Mouse (Mus musculus): ENCODE data around the gene Nr2c2ap.

DNA sequence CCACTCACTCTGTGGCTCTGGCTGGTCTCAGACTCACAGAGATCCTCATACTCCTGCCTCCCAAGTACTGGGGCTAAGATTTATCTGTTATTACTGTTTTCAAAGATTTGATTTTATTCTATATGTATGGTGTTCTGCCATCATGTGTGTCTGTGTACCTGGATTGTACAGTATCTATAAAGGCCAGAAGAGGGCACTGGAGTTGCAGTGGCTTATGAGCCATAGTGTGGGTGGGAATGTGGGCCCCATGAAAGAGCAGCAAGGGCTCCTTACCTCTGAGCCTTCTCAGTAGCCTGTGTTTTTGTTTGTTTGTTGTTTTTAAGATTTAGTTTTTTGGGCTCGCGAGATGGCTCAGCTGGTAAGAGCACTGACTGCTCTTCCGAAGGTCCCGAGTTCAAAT, 47.9 kb downstream of the Nr2c2ap start:
- TF ChIP-seq CTCF (IDR thresholded peaks at IDR 0.05; ENCODE audit: control insufficient read depth, insufficient read depth, low read length) (peak; percentile 14; the same call in 1 of the 2 replicates), POLR2A (IDR thresholded peaks at IDR 0.05; ENCODE audit: borderline replicate concordance, control insufficient read depth, low read depth, low read length) (no peak)

Measured in bone marrow, adult 2 months (tissue).